Mouse (Mus musculus): ENCODE data around the gene BC005624.
A peak's percentile ranks its signal among the peaks of the same experiment; 100 is the strongest.
"Not testable (repeated sequence)": the region's sequence is repeated elsewhere in the genome, so short reads cannot be mapped to it uniquely, and the experiment has no call there.

Gene BC005624

DNA sequence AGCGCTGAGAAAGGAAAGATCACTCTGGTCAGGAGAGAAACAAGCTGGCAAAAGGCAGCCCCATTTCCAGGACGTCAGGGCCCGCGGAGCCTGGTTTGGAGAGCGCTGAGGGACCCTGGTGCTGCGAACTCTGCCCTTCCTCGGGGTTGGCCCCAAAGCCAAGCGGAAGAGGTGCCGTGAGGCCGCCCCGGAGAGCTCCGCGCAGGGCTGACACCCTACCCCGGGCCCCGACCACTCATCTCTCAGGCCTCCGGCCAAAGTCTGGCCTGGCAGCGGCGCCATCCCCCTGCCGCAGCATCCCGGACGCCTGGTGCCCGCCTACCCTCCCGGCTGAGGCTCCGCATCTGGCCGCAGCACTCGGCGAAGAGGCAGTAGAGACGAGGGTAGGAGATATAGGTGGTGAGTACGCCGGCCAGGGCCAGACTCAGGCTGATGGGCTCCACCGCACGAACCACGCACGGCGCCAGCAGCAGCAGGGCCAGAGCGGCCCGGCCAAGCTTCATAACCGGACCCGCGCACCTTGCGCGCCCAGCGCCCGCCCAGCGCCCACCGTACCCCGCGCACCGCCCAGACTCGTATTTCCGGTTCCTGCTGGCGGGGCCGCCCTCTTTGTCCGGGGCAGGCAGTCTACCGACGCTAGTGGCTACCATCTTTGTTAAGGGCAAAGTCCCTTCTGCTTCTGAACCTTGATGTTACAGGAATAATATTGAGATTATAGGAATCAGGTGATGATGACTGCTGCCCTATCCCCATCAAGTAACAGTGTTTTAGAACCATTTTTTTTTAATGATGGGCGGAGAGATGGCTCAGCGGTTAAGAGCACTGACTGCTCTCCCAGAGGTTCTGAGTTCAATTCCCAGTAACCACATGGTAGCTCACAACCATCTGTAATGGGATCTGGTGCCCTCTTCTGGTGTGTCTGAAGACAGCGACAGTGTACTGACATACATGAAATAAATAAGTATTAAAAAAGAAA lies 14.4 kb downstream of the BC005624 start, which contains the start of gene Tor1a:
Gene Tor1a (minus strand): TSS at position 582 of the 976 bp plus-strand sequence.
- peak; percentile 54 for DNase-seq (ENCODE audit: low read depth)

DNA sequence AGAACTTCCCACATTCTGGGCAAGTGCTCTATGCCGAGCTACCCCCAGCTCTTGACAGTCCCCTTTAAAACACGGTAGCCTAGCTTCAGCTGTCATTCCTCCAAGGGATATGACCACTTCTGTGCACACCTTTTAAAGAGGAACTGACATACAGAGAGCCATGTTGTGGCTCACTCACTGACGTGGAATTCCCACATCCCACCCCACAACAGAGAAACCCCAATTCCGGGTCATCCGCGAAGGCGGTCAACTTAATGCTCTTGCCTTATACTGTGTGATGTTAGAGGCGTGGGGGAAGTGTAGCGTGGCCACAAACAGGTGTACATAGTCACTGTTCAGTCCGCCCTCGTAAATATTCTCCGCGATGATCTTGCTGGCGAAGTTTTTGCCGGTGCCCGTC lies 15.2 kb downstream of the BC005624 start:
- DNase-seq (ENCODE audit: low read depth), result no peak

DNA sequence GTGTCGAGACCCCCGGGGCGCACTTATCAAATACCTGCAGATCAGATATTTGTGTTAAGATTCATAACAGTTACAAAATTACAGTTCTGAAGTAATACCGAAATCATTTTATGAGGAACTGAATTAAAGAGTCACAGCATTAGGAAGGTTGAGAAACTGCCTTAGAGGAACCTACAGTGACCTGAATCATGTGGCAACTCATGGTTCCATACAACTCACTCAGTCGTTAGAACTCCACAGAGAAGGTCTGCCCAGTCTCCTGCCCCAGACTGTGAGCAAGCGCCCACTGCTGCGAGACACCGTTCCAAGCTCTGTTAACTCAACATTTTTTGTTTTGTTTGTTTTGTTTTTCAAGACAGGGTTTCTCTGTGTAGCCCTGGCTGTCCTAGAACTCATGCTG lies 16.4 kb downstream of the BC005624 start:
- DNase-seq (ENCODE audit: low read depth), result no peak

DNA sequence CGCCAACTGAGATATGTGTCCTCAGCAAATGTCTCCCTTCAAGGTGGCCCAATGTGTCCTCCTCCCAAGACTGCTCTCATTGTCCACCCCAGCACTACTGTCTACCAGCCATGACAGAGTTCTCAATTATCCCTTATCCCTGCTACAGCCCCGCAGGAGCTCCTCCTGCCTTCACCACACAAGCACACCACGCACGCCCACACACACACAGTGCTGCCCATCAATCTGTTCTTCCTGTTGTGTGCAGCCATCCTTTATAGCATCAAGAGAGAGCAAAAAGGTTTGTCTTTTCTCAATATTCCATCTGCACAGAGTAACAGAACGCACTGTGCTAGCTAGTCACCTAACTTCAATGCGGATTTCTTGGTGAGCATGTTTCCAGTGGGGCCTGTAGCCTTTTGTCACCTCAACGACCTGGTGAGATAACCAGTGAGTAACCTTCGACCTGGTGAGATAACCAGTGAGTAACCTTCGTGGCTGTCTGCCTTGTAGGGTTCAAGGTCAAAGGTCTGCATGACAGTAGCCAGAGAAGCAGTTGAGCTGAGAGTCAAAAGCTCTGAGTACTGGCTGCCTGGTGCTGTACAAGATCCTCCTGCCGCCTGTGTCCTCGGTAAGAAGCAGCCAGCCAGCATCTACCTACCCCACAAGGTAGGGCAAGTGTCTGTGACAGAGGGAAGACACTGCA lies 19.3 kb downstream of the BC005624 start:
- no peak for DNase-seq (ENCODE audit: low read depth)

DNA sequence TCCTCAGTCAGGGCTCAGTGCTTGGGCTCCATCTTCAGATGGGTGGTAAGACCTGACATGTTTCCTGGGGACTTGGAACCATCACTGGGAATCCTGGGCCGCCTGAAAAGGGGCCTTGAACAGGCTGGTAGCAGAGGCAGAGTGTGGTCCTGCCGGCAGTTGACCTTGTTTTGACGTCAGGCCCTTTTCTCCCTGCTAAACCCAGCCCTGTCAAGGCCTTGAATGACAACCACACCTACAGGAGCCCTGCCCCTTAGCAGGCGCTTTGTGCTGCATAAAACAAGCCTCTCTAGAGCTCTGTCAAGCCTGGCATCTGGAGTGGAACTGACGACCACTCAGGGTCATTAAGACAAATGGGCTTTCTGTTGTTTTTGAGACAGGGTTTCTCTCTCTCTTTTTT lies 22.1 kb downstream of the BC005624 start:
- no peak for DNase-seq (ENCODE audit: low read depth)

DNA sequence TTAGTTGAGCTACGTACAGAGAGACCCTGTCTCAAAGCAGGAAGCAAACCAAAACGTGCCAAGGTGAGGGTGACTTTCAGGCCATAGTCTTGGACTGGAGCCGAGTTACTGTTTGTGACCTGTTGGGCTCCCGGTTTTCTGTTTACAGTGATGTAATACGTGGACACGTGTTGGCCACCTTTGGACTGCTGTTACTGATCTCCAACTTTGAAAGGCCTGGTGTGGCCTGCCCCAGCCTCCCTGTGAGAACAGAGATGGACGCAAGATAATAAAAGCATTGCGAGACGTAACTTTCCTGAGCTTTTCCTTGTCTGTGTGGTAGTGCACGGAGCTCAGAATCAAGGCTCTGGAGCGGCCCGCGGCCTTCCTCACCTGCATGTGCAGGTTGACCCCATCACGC lies 23.3 kb downstream of the BC005624 start:
- DNase-seq (ENCODE audit: low read depth), result no peak

DNA sequence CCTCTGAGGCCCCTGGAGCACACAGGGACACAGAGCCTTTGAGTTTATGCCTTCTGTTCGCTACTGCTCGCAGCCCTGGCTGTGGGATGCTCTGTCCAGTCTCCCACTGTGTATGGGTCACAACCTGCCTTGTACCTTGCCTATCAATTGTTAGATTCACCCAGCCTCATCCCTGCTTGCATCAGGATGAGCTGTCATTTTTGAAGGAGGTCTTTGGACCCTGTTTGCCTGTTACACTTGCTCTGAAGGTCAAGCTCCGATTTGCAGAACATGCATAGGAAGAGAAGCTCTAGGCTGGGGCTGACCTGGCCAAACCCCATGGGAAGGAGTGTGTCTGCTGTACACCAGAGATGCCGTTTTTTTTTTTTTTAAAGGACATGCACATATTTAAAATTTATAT lies 24.5 kb downstream of the BC005624 start:
- DNase-seq (ENCODE audit: low read depth), result no peak

DNA sequence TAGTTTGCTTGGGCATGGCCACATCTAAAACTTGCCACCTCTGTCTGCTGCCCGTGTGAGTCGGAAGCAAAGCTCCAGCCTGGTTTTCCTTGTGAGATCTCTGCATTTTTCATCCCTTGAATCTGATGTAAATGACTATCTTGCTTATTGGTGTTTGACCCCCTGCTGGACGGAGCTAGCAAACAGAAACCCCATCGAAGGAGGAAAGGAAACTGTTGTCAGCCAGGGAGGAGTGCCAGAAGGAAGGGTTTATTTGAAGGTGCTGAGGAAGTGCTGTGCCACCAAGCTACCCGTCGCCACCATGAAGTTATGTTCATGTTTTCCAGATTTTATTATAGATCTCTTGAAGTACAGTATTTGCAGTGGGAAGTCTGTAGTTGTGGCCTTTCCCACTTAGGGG lies 27.2 kb downstream of the BC005624 start:
- DNase-seq (ENCODE audit: low read depth), result no peak

DNA sequence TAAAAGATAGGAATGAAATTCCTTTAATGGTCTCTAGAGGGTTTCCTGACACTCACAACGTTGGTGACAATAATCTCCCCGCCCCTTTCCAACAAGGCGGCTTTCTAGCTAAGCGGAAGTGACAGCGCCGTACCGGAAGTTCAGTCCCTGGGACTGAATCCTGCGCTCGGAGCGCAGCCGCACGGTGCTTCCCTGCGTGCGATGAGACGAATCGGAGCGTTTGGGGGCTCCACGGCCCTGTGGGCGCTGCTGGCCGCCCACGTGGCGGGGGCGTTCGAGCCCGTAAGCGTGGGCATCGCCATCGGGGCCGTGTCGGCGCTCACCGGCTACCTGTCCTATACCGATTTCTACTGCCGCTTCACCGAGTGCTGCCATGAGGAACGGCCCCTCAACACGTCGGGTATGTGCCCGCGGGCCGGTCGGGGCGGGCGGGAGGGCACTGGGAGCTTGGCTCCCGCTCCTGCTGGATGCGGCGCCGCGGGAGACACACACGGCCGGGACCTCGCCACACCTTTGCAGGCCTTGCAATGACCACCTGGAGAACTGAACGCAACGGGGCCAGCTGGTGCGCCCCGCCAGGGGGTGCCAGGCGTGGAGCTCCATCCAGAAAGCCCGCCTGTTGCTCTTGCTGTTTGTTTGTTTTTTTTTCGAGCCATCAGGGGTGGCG lies 29.0 kb downstream of the BC005624 start, which contains the start of gene Tor1b:
Gene Tor1b (plus strand): TSS at position 136 of the 667 bp plus-strand sequence.
- DNase-seq (ENCODE audit: low read depth), result peak; percentile 49

DNA sequence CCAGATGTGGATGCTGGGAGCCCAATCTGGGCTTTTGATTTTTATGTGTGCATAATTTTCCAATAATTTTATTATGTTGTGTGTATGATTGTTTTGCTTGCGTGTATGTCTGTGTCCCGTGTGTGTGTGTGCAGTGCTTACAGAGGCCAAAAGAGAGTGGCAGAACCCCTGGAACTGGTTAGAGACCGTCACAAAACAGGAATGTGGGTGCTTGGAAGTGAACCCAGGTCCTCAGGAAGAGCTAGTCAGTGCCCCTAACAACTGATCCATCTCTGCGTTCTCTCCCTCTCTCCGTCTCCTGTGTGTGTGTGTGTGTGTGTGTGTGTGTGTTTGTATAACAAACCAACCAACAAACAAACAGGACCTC lies 29.6 kb downstream of the BC005624 start:
- DNase-seq (ENCODE audit: low read depth), result no peak

DNA sequence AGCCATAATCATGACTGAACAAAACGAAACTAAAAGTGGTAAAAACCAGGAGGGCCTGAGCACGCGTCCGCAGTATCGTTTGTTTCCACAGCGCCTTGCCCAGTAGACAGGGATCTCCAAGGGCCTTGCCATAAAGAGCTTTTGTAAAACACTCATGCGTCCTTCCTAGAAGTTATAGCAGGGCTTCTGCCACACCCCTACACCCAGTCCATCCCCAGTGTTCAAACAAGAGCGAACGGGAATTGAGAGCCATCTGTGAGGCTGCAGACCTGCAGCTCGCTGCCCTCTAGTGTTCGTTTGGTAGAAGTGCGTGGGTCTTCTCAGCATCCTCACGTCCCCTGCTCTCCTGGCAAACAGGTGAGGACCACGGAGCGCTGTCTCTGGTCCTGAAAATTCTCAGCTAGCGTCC lies 39.4 kb downstream of the BC005624 start:
- peak; percentile 49 for DNase-seq (ENCODE audit: low read depth)

DNA sequence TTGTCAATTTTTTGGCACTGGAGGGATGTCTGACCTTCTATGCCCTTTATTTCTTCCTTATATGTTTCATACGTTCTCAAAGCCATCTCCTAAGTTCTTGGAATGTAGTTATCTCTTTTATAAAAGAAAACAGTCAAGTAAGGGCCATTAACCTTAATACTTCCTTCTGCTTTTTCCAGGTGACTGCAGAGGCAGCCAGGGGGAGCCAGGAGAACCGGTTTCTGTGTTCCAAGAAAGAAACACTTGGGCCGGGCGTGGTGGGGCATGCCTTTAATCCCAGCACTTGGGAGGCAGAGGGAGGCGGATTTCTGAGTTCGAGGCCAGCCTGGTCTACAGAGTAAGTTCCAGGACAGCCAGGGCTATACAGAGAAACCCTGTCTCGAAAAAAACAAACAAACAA lies 39.9 kb downstream of the BC005624 start:
- not testable (repeated sequence) for DNase-seq (ENCODE audit: low read depth)

DNA sequence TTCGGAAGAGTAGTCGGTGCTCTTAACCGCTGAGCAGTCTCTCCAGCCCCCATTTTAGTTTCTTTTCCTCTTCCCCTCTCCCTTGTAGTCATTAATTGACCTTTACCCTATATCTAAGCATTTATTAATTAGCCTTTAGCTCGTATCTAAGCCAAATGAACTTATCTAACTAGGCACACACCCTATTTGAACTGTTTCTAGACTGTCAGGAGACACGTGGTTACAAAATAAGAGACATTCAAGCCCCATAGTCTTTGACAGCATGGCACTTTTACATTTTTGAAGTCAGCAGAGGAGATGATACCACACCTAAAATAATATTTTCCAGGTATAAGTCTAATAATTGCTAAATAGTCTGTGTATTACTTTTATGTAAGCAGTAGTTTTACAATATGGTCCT lies 40.4 kb downstream of the BC005624 start:
- no peak for DNase-seq (ENCODE audit: low read depth)

DNA sequence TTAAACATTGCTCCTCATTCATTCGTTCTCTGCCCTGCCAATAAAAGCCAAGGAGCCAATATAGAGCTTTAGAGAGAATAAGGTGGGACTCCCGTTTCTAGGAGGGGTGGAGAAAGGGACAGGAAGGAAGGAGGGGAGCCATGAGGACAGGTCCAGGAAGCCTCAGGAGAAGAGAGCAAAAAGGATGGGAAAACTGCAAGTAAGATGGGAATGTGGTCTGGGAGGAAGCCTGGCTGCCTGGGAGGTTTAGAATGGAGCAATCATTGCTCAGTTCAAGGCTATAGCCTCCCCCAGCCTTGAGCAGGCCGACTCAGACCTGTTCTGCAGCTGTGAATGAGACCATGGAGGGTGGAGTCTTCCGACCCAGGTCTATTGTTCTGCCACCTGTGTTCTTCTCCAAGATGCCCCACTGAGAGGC lies 43.4 kb downstream of the BC005624 start:
- no peak for DNase-seq (ENCODE audit: low read depth)

DNA sequence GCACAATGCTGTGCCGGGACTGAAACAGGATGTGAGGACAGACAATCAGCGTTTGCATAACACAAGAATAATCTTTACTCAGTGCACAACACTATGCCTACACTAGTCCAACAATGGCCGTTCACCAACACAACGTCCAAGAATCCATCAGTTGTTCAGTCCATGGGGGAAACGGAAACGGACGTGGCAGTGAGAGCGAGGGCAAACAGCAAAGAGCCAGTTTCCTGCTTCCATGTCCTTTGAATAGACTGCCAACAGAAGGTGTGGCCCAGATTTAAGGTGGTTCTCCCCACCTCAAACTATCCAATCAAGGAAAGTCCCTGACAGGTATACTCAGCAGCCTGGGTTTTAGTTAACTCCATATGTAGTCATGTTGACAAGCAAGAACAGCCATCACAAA lies 44.3 kb downstream of the BC005624 start:
- no peak for DNase-seq (ENCODE audit: low read depth)

DNA sequence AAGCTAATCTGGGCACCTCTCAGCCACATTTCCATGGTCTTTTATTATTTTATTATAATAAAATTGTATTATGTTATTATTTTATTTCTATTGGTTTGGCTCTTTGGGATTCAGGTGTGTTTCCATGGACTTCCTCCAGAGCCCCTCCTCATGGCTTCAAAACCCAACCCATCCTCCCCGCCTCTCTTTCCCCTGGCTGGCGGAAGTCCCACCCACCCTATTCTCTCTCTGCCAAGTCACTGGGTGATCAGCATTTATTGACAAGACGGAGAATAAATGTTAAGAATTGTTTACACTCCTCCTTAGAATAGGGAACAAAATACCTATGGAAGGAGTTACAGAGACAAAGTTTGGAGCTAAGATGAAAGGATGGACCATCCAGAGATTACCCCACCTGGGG lies 45.2 kb downstream of the BC005624 start:
- no peak for DNase-seq (ENCODE audit: low read depth)

DNA sequence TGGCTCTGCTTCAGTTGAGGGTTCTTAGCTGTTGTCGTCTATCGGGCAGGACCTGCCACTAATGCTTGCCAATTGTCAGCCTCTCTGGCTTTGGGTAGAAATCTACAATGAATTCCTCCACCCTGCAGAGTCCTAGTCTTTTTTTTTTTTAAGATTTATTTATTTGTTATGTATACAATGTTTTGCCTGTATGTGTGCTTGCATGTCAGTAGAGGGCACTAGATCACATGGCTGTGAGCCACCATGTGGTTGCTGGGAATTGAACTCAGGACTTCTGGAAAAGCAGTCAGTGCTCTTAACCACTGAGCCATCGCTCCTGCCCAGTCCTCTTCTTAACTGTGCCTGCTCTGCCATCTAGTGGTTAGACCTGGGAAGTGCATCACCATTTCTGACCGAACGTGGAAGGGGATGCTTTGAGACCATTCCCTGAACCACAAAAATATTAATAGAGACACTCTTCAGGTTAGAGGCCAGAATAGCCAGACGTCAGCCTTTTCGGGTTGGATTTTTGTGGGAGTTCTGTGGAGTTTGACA lies 48.0 kb downstream of the BC005624 start:
- DNase-seq (ENCODE audit: low read depth), result no peak

DNA sequence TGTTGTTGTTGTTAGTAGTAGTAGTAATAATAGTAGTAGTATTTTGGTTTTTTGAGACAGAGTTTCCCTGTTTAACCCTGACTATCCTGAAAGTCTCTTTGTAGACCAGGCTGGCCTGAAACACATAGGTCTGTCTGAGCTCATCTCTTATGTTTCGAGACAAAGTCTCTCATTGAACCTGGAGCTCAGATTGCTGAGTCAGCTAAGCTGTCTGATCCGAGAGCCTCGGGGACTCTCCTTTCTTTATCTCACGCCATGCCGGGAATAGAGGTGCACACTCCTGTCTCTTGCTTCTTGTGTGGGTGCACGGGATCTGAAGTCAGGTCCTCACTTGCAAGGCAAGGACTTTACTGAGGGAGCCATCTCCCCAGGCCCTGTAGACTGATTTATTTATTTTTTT lies 49.0 kb downstream of the BC005624 start:
- no peak for DNase-seq (ENCODE audit: low read depth)

DNA sequence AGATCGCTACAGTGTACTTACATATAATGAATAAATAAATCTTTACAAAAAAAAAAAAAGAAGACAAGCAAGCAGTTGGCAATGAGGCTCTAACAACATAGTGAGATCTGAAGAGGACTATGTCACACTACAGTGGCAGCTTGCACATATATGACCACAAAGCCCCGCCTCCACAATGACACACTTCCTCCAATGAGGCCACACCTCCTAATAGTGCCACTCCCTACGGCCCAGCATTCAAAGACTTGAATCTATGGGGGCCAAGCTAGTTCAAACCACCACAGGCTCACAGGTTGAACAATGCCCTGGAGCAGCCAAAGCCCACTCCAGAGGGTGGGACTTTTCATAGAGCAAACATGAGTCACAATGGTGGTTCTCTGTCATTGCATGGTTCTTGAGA lies 50.1 kb downstream of the BC005624 start:
- DNase-seq (ENCODE audit: low read depth), result no peak

DNA sequence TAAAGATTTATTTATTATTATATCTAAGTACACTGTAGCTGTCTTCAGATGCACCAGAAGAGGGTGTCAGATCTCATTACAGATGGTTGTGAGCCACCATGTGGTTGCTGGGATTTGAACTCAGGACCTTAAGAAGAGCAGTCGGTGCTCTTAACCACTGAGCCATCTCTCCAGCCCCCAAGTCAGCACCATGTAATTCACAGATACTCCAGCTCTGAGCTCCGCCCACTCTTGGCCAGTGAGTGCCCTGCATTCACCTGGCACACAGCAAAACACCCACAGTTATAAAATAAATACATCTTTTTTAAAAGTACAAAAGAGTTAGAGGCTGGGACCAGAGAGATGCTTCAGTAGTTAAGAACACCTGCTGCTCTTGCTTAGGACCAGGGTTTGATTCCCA lies 51.2 kb downstream of the BC005624 start:
- not testable (repeated sequence) for DNase-seq (ENCODE audit: low read depth)

DNA sequence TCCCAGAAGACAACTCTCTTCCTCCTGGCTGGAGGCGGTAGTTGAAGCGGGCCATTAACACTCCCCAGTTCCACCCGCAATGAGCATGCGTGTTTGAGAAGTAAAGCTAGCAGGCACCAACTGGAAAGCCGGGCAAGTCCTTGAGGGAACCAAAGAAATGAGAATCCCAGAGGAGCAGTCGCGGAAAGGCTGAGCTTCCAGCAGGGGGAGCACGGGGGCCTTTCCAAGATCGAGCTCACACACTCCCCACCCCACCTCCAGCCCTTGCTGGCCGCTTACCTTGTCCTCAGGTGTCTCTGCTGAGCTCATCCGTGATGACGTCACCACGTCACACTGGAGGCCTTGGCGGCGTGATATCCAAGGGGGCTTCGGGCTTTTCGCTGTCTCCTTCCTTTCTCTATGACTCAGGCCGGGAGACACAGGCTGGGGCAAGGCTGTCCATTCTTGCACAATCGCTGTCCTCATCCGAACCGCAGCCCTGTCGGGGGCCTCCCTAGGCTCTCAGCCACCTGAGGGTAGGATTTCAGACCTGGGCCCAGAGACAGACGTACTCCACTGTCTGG lies 52.4 kb downstream of the BC005624 start, which contains the start of gene Ptges:
Gene Ptges (minus strand): TSS at position 381 of the 563 bp plus-strand sequence.
- no peak for DNase-seq (ENCODE audit: low read depth)
